Mouse (Mus musculus) frontal cortex, adult 2 months (tissue): ENCODE measurements around the gene Mbd3l2. TPM values are rescaled to one million over a fixed set of nuclear protein-coding genes. Genes with fewer than 3 reads are reported as not detected.
"Not testable (repeated sequence)": the region's sequence is repeated elsewhere in the genome, so short reads cannot be mapped to it uniquely, and the experiment has no call there.

Source experiments
- DNase-seq, 2 experiments: peaks; one replicate each; pipeline ENCODE4 v3.0.0; 2022; ENCODE audit warnings: low spot score in 1 of 2; ENCODE audit errors: extremely low spot score in 1 of 2
- polyA plus RNA-seq: library from polyadenylated mRNA; depleted of rRNA; stranded (reverse); fragments of >200 nt; gene quantifications from 2 replicates; pipeline ENCODE4 v1.2.3, GENCODE M21; 2012; rRNA removed

Gene Mbd3l2
- not detected in 2 replicates for polyA plus RNA-seq

DNA sequence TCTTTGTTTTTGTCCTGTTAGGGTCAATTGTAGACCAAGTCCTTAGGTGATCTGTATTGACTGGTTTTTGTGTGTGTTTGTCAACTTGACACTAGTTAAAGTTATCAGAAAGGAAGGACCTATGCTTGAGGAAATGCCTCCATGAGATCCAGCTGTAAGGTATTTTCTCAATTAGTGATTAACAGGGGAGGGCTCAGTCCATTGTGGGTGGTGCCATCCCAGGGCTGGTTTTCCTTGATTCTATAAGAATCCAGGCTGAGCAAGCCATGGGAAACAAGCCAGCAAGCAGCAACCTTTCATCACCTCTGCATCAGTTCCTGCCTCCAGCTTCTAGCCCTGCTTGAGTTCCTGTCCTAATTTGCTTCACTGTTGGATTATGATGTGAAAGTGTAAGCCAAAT lies at the start of gene Mbd3l2:
Mbd3l2 (plus strand) TSS at position 301 of the 400 bp plus-strand sequence.
- DNase-seq, result no peak

- no peak for DNase-seq
Measured at GRCm38 (mm10) chr9:18385782-18386181, 44.7 kb upstream of the Mbd3l2 start.

GRCm38 (mm10) chr9:18399629-18400028 lies 30.8 kb upstream of the Mbd3l2 start:
- no peak for DNase-seq

GRCm38 (mm10) chr9:18402895-18403294 lies 27.6 kb upstream of the Mbd3l2 start, which contains the start of gene Naalad2:
Gene Naalad2, minus strand, starts transcription at chr9:18402995.
- DNase-seq, result not testable (repeated sequence)

GRCm38 (mm10) chr9:18404118-18404517 lies 26.3 kb upstream of the Mbd3l2 start, which contains the start of gene Ubtfl1:
Gene Ubtfl1, plus strand, starts transcription at chr9:18404418.
- no peak for DNase-seq

DNA sequence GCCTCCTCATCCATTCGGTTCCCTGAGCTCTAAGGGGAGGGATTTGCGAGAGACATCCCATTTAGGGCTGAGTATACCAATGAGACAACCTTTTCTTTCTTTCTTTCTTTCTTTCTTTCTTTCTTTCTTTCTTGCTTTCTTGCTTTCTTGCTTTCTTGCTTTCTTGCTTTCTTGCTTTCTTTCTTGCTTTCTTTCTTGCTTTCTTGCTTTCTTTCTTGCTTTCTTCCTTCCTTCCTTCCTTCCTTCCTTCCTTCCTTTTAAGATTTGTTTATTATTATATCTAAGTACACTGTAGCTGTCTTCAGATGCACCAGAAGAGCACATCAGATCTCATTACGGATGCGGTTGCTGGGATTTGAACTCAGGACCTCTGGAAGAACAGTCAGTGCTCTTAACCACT lies 18.1 kb upstream of the Mbd3l2 start:
- not testable (repeated sequence) for DNase-seq

GRCm38 (mm10) chr9:18431687-18432086 lies 1.2 kb downstream of the Mbd3l2 start:
- peak in 1 of 2 experiments; percentile 0 for DNase-seq

DNA sequence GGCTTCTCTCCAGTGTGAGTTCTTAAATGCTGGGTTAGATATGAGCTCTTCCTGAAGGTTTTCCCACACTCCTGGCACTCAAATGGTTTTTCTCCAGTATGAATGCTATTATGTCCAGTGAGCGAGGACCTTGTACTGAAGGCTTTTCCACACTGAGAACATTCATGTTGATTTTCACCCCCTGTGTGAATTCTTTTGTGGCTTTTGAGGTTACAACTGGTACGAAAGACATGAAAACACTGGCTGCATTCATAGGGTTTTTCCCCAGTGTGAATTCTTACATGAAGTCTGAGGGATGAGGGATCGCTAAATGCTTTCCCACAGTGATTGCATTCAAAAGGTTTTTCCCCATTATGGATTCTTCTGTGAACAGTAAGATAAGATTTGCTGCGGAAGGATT lies 26.1 kb downstream of the Mbd3l2 start:
- DNase-seq, result no peak

- no peak for DNase-seq
Measured at GRCm38 (mm10) chr9:18467350-18467749, 36.9 kb downstream of the Mbd3l2 start.

- no peak for DNase-seq
Measured at GRCm38 (mm10) chr9:18468005-18468404, 37.6 kb downstream of the Mbd3l2 start.

DNA sequence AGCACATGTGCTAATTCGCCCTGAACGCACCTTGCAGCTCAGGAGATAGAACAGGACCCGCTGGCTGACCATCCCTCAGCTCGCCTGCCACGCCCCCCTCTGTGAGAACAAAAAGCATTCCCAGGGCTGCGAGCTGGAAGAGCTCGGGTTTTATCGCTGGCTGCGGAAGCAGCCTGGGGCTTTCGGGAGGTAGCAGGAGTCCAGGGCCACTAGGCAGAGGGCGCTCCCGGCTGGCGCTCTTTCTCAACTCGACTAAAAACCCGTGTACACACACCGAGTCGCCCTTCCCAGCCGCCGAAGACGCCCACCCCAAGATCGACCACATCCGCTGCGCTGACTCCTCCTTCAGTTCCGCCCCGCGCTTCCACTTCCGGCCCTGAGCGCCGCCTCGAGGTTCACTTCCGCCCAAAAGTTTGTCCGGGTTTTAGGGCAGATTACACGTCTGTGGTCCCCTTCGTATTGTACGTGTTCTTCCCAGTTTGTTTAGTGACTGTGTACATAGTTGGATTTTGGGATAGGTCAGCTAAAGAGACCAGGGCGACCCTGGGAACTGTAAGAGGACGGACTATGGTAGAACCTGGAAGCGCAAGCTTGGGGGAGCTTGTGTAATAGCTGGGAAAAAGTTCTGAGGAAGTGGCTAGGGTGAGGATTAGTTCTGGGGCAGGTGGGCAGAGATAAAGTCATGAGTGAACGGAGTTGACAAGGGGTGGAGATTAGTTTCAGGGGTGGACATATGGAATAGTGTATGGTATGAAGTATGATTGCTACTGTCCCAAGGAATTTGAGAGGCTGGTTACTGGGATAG lies 43.1 kb downstream of the Mbd3l2 start:
- peak; percentile 11 to 72 for DNase-seq

GRCm38 (mm10) chr9:18478168-18478567 lies 47.7 kb downstream of the Mbd3l2 start, which contains the start of the genes Zfp558 and Mbd3l1:
Gene Zfp558, minus strand, starts transcription at chr9:18478268.
Gene Mbd3l1, plus strand, starts transcription at chr9:18478359.
- DNase-seq, result no peak

Other genes with a start within 250 kb of the Mbd3l2 start
- gene Chordc1, start 138.5 kb upstream of the Mbd3l2 start, polyA plus RNA-seq, result 38.2 and 46.0 TPM in 2 replicates
- gene Naalad2, start 27.7 kb upstream of the Mbd3l2 start, polyA plus RNA-seq, result 0.88 TPM in 2 replicates
- not detected in 2 replicates for gene Ubtfl1, start 26.2 kb upstream of the Mbd3l2 start, polyA plus RNA-seq
- gene Zfp558, start 47.6 kb downstream of the Mbd3l2 start, polyA plus RNA-seq, result 1.8 and 2.6 TPM in 2 replicates
- gene Mbd3l1, start 47.7 kb downstream of the Mbd3l2 start, polyA plus RNA-seq, result not detected in 2 replicates
- 0.36 TPM in 1 of 2 replicates, not detected in the other for gene Muc16, start 243.9 kb downstream of the Mbd3l2 start, polyA plus RNA-seq